Mouse (Mus musculus) heart, adult 2 months (tissue): ENCODE results near the gene Abhd6. TPM values are rescaled to one million over a fixed set of nuclear protein-coding genes. Genes with fewer than 3 reads are reported as not detected.
A peak's percentile ranks its signal among the peaks of the same experiment; 100 is the strongest.

Experiments
- DNase-seq, 2 experiments: peaks; one replicate each; pipeline ENCODE4 v3.0.0; 2021
- H3K27ac ChIP-seq: fragments of 200-600 bp; 2 replicates; pipeline ENCODE4 v1.8.1; 2022
- H3K27me3 ChIP-seq: fragments of 200-500 bp; 2 replicates; pipeline ENCODE4 v1.6.1; 2012; ENCODE audit warnings: mild to moderate bottlenecking, low read length, inconsistent platforms, mixed read lengths; ENCODE audit not compliant: control insufficient read depth, insufficient read depth
- H3K36me3 ChIP-seq: fragments of 200-500 bp; 2 replicates; pipeline ENCODE4 v1.6.1; 2012; ENCODE audit warnings: low read length, inconsistent platforms; ENCODE audit not compliant: control insufficient read depth, insufficient read depth
- H3K4me1 ChIP-seq: fragments of 200-500 bp; 2 replicates; pipeline ENCODE4 v1.6.1; 2011; ENCODE audit warnings: low read length; ENCODE audit not compliant: control insufficient read depth, insufficient read depth
- H3K4me3 ChIP-seq: fragments of 200-600 bp; 2 replicates; pipeline ENCODE4 v1.8.1; 2022
- H3K79me2 ChIP-seq: fragments of 200-500 bp; replicated peaks from 2 replicates; pipeline ENCODE4 v1.6.1; 2012; ENCODE audit warnings: mild to moderate bottlenecking, inconsistent platforms, low read length, moderate library complexity, mixed read lengths; ENCODE audit not compliant: control insufficient read depth, insufficient read depth
- H3K9ac ChIP-seq: fragments of 200-500 bp; 2 replicates; pipeline ENCODE4 v1.6.1; 2012; ENCODE audit warnings: low read depth, mild to moderate bottlenecking, control low read depth, inconsistent platforms, low read length, mixed read lengths
- CTCF ChIP-seq: fragments of 200-600 bp; IDR thresholded peaks from 2 replicates; pipeline ENCODE4 v1.8.1; 2022; ENCODE audit warnings: antibody characterized with exemption, mild to moderate bottlenecking, moderate library complexity
- EP300 ChIP-seq: fragments of 200-500 bp; IDR thresholded peaks from 2 replicates; pipeline ENCODE4 v1.6.1; 2011; ENCODE audit warnings: low read depth, low read length, control low read depth; ENCODE audit not compliant: insufficient read depth
- POLR2A ChIP-seq: fragments of 200-500 bp; IDR thresholded peaks from 2 replicates; pipeline ENCODE4 v1.6.1; 2011; ENCODE audit warnings: mild to moderate bottlenecking, low read depth, low read length, control low read depth; ENCODE audit not compliant: insufficient read depth
- WGBS: fragments of 180-500 bp; shearing (Covaris S2); methylation state at CpG from one replicate; pipeline ENCODE4 v1.1.7; 2018; 5-methylcytosine and 5-hydroxymethylcytosine counted together
- intact Hi-C: fragments of 180-260 bp; cut with DNase I; formaldehyde crosslinking; loops from one replicate; pipeline ENCODE4 v1.15.1; 2025
- polyA plus RNA-seq: library from polyadenylated mRNA; depleted of rRNA; stranded (reverse); fragments of >200 nt; gene quantifications from 2 replicates; pipeline ENCODE4 v1.2.3, GENCODE M21; 2012
- total RNA-seq, 2 experiments: library from RNA; stranded (reverse); gene quantifications; 2 replicates each; pipeline ENCODE4 v1.2.3; 2021

Gene Abhd6
- total and polyA plus RNA-seq, 3 experiments: 8.9 to 13.7 (median 12.4) TPM

GRCm38 (mm10) chr14:8094931-8095561 is 92.3 kb downstream of the Abhd6 start:
- 47% methylated on average over 3 of the region's 3 CpGs for WGBS
- DNase-seq: no peak
- intact Hi-C loops: loop anchor here (1.0 to 5.0 kb wide), 2 partner anchors 15 to 117 kb away; partner anchors contain the start of genes Kctd6 and Rpp14
- H3K9ac ChIP-seq: no peak overlapping the region
- H3K4me1 ChIP-seq: peaks cover 2% of the 10 kb centered on the region; the same call in 1 of the 2 replicates
- no peak for TF ChIP-seq CTCF
- 0 out of 2 replicates have a peak, but pooled peaks cover 2% of the 10 kb centered on the region for H3K79me2 ChIP-seq
- H3K4me3 ChIP-seq: no peak overlapping the region
- peak overlapping the region; percentile 88 for H3K27ac ChIP-seq
- no peaks in the 10 kb centered on the region; the same call in 1 of the 2 replicates for H3K36me3 ChIP-seq
- no peaks in the 10 kb centered on the region for H3K27me3 ChIP-seq

GRCm38 (mm10) chr14:8095562-8095950 is 92.9 kb downstream of the Abhd6 start:
- DNase-seq: peak; percentile 57 to 61
- peak overlapping the region; percentile 50 for H3K9ac ChIP-seq
- peak overlapping the region; percentile 88 for H3K27ac ChIP-seq
- TF ChIP-seq POLR2A (peak; percentile 71), CTCF (no peak), EP300 (peak; percentile 82; the same call in 1 of the 2 replicates)
- H3K36me3 ChIP-seq: no peaks in the 10 kb centered on the region; the same call in 1 of the 2 replicates
- H3K4me3 ChIP-seq: peak overlapping the region; percentile 26; the same call in 1 of the 2 replicates
- no peaks in the 10 kb centered on the region for H3K27me3 ChIP-seq
- peaks cover 2% of the 10 kb centered on the region; the same call in 1 of the 2 replicates for H3K4me1 ChIP-seq
- 15% methylated on average over 7 of the region's 7 CpGs for WGBS
- 0 out of 2 replicates have a peak, but pooled peaks cover 3% of the 10 kb centered on the region for H3K79me2 ChIP-seq
- intact Hi-C loops: loop anchor here (1.0 to 5.0 kb wide), 2 partner anchors 15 to 117 kb away; partner anchors contain the start of genes Kctd6 and Rpp14

GRCm38 (mm10) chr14:8097978-8098686 is 95.4 kb downstream of the Abhd6 start, which contains the start of gene Pxk:
Gene Pxk, plus strand, starts transcription at chr14:8098211.
- Histone ChIP-seq H3K4me3 (peak within 1 kb of the TSS; percentile 74), H3K9ac (peak within 1 kb of the TSS; percentile 92), H3K36me3 (peaks cover 4% of the 10 kb centered on the region), H3K27me3 (no peaks in the 10 kb centered on the region), H3K79me2 (0 out of 2 replicates have a peak, but pooled peaks cover 3% of the 10 kb centered on the region), H3K4me1 (peaks cover 4% of the 10 kb centered on the region), H3K27ac (peak within 1 kb of the TSS; percentile 91)
- no peak for TF ChIP-seq CTCF
- peak; percentile 71; the same call in 1 of the 2 replicates for TF ChIP-seq EP300
- peak; percentile 4; the same call in 1 of the 2 replicates for TF ChIP-seq POLR2A
- intact Hi-C loops: loop anchor here (2.0 to 5.0 kb wide), 2 partner anchors 75 to 114 kb away; partner anchors contain the start of genes Kctd6 and Pdhb
- peak; percentile 97 to 98 for DNase-seq
- WGBS: under 1% methylated on average over 83 of the region's 89 CpGs

- Histone ChIP-seq H3K4me1 (peaks cover 6% of the 10 kb centered on the region), H3K27me3 (no peaks in the 10 kb centered on the region), H3K9ac (peak overlapping the region; percentile 92), H3K36me3 (peaks cover 7% of the 10 kb centered on the region), H3K79me2 (0 out of 2 replicates have a peak, but pooled peaks cover 3% of the 10 kb centered on the region), H3K27ac (peak overlapping the region; percentile 91), H3K4me3 (peak overlapping the region; percentile 74)
- 2% methylated on average over 5 of the region's 5 CpGs for WGBS
- no peak for DNase-seq
- intact Hi-C loops: loop anchor here (2.0 to 5.0 kb wide), 2 partner anchors 74 to 114 kb away; partner anchors contain the start of genes Kctd6 and Pdhb
- TF ChIP-seq POLR2A: no peak
- no peak for TF ChIP-seq EP300
- no peak for TF ChIP-seq CTCF
These were observed 95.9 kb downstream of the Abhd6 start for GRCm38 (mm10) chr14:8098687-8098995.

GRCm38 (mm10) chr14:8099561-8100021 is 96.9 kb downstream of the Abhd6 start:
- Histone ChIP-seq H3K27ac (no peak overlapping the region; the same call in 1 of the 2 replicates), H3K79me2 (0 out of 2 replicates have a peak, but pooled peaks cover 3% of the 10 kb centered on the region), H3K27me3 (no peaks in the 10 kb centered on the region), H3K36me3 (peaks cover 7% of the 10 kb centered on the region), H3K4me1 (peaks cover 6% of the 10 kb centered on the region), H3K4me3 (peak overlapping the region; percentile 74; the same call in 1 of the 2 replicates), H3K9ac (no peak overlapping the region; the same call in 1 of the 2 replicates)
- intact Hi-C loops: loop anchor here (2.0 to 5.0 kb wide), 2 partner anchors 73 to 113 kb away; partner anchors contain the start of genes Kctd6 and Pdhb
- TF ChIP-seq CTCF (no peak), POLR2A (no peak), EP300 (no peak)
- WGBS: 45% methylated on average over 10 of the region's 10 CpGs
- peak in 1 of 2 experiments; percentile 29 for DNase-seq
